Mouse (Mus musculus) WW6 (cell line): ENCODE results near the gene Abi3.

Source experiments
- DNase-seq: peaks from one replicate; pipeline ENCODE4 v3.0.0-alpha.2; 2013; ENCODE audit warnings: low read depth, low spot score

Gene Abi3

DNA sequence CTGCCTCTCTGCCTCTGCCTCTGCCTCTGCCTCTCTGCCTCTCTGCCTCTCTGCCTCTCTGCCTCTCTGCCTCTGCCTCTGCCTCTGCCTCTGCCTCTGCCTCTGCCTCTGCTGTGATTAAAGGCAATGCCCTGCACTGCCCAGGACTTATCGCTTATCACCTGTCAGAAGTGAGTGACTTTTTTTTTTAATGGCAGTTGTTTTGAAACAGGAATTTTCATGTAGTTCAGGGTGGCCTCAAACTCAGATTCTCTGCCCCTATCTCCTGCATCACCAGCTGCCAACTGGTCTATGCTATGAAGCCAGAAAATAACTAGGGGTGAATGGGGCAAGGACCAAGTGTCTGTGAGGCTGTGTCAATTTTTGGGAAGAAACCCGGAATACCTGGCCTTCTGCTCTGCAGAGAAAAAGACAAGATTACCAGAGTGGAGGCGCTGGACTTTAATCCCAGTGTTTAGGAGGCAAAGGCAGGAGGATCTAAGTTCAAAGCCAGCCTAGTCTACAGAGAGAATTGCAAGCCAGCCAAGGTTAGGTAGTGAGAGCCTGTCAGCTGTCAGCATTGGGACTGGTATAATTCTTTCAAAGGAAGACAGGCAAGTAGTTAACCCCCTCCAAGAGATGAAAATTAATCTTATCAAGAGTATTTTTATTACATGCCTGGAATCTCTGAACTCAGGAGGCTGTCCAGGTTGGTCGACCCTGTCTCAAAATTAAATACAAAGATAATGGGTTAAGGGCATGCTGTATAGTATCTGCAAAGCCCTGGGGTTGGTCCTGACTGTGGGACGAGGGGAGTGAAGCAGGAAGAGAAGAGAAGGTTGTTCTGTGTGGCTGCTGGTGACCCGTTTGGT, 15.7 kb downstream of the Abi3 start:
- no peak for DNase-seq

DNA sequence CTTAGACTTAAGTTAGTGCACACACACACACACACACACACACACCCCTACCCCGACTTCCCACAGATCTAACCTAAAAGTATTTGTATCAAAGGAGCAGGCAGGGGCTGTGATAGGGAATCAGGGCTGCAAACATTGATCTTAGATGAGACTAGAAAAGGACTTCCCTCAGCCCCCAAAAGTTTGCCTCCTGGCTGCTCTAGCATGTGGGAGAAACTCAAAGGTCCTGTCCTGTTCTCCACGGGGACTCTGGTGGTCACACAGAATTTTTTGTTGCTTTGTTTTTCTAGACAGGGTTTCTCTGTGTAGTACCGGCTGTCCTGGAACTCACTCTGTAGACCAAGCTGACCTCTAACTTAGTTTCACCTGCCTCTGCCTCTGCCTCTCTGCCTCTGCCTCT, 16.7 kb downstream of the Abi3 start:
- DNase-seq: no peak

DNA sequence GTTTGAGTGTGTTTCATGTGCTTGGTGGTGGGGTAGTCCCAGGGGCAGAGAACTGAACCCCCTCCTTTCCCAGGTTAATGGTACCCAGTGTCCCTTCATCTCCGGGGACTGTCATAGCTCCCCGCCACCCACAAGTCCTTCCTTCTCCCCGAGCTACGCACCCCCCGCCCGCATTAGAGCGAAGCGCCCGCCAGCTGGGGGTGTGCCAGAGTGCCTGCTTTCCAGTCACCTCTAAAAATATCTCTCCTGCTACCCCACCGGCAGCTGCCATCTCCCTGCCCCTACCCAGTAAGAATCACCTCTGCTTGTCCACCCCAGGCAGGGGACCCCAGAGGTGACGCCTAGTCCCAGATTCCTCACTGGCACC, 17.4 kb downstream of the Abi3 start:
- DNase-seq: no peak

DNA sequence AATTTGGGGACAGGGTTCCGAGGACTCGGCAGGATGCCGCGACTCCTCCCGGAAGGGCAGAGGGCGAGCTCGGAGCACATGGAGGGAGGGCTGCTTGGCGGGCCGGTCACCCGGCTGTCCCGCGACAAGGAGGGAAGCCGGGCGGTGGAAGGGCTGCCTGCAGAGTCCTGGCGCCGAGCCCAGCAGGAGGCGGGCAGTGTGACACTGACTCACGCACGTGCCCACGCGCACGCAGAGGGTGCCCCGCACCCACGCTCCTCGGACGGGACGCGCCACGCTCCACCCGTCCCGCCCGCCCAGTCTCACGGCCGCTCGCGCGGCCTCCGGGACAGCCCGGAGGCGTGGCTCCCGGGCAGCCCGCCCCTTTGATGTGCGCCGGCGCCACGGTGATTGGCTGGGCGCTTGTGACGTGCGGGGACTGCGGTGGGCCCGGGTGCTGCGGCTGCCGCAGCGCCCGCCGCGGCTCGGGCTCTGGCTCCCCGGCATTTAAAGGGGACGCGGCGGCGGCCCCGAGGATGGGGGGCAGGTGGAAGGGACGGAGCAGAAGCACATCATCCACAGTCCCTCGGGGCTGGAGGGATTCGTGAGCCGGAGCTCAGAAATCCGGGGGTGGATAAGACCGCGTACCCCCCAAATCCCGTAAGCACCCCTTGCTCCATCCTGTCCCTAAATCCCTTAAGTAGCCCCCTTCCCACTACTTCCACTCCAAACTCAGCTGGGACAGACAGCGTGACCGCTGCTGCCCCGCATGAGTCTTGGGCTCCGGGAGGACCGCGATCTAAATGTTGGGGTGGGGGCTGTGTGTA, 18.0 kb downstream of the Abi3 start, which contains the start of gene Phospho1:
Gene Phospho1 (plus strand): TSS at position 429 of the 806 bp plus-strand sequence.
- peak; percentile 76 for DNase-seq

DNA sequence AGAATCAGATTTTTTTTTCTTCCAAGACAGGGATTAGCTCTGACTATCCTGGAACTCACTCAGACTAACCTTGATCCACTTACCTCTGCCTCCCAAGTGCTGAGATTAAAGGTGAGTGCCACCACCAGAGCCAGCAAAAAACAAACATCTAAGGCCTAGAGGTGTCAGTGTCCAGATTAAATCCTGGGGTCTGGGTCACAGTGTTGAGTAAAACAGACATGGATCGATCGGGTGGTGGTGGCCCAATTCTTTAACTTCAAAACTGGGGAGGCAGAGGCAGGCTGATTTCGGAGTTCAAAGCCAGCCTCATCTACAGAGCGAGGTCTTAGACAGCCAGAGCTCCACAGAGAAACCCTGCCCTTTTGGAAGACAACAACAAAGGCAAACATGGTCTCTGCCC, 19.8 kb downstream of the Abi3 start:
- DNase-seq: no peak

DNA sequence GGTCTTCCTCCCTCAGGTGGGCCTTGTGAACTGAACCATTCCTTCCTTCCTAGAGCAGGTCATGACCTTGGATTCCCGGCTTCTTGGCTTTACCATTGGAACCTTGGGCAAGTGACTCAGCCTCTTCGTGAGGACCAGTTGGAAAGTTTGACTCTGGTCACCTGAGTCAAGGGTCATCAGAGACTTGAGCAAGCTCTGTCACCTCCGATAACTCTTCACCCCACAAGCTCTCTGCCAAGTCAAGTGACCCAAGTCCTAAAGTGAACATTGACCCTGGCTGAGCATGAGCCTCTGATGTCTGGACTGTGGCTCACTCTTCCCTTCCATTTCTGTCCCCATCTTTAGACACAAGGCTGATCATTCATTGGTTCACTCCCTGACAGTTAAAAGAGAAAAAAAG, 20.8 kb downstream of the Abi3 start:
- no peak for DNase-seq

DNA sequence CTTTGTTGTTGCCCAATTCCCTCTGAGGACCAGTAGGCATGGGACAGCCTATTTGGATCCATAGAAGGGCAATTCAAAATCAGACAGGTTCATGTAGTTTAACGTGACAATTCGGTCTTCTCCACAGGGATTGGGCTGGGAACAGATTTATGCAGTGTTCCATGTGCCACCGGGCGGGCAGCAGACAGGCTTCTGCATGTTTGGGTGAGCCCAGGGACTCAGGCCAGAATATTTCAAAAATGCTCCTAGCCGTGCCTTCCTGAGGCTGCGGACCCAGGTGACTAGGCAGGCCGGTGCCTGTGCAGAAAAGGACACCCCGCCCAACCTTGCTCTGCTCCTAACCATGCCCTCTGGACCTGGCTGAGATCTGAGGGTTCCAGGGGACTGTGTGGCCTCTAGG, 23.1 kb downstream of the Abi3 start:
- DNase-seq: no peak

DNA sequence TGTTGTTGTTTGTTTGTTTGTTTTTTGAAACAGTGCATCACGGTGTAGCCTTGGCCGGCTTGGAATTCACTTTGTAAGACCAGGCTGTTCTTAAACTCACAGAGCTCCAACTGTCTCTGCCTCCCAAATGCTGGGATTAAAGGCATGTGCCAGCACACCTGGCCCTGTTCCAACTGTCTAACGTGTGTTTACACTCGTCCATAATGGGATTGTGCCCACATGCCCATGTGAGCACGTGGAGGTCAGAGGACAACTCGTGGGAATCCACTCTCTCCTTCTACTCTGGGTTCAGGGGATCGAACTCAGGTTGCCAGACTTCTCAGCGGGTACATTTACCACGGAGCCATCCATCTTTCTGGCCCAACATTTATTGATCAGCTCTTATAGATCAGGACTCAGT, 26.9 kb downstream of the Abi3 start:
- DNase-seq: no peak

DNA sequence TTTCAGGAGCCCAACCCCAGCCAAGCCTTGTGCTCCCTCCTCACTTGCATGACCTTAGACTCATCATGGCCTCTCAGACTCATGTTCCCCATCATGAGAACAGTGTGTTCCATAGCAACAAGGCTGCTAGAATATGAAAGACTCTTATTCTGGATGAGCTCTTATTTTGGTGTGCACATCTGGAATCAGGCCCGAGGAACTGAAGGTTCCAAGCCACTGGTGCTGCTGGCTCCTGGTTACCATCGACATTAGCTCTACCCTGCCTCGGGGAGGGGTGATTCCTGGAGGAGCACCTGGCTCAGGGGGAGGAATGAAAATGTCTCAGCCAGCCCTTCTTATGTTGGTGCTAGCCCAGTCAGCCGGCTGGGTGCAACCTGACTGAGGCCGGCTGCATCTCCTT, 27.4 kb downstream of the Abi3 start:
- no peak for DNase-seq

DNA sequence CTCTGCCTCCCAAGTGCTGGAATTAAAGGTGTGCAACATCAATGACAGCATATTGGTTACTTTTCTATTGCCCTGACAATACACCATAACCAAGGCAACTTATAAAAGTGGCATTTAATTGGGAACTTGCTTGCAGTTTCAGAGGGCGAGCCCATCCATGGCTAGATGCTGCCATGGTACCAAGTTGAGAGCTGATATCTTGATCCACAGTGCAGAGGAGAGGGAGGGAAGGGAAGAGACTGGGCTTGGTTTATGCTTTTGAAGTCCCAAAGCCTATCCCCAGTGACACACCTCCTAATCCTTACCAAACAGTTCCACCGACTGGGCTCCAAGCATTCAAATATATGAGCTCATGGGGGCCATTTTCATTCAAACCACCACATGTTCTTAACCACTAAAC, 28.2 kb downstream of the Abi3 start:
- DNase-seq: no peak

DNA sequence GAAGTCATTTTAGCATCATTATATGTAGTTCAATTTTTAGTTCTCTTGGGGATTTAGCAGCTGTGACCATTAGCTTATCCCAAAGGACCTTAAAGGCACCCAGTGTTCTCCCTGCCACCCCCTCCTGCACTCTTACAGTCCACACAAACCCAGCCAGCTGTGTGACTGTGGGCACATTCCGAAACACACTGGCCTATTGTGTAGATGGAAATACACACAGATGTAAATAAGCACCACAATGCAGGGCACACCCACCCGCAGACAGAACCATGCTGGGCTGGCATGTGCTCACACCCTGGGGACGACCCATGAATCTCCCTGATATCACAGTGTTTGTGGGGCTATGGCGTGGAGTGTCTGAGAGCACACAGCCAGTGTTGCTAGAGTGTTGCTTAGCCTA, 30.1 kb downstream of the Abi3 start:
- no peak for DNase-seq

DNA sequence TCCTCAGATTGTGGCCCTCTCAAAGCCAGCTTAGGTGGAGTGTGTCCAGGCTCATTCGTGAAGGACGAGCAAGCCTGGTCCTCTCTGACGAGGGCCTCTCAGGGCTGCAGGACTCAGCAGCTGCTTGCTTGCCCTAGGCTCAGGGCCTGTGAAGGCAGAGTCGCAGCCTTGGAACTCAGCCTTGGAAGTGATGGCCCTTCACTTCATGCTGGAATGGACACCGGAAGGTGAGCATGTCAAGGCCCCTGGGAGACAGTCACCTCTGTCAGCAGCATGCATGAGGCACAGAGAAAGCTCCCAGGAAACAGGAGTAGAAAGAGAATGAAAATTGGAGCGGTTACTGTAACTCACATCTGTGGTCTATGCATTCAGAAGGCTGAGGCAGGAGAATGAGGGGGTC, 30.5 kb downstream of the Abi3 start:
- DNase-seq: no peak

DNA sequence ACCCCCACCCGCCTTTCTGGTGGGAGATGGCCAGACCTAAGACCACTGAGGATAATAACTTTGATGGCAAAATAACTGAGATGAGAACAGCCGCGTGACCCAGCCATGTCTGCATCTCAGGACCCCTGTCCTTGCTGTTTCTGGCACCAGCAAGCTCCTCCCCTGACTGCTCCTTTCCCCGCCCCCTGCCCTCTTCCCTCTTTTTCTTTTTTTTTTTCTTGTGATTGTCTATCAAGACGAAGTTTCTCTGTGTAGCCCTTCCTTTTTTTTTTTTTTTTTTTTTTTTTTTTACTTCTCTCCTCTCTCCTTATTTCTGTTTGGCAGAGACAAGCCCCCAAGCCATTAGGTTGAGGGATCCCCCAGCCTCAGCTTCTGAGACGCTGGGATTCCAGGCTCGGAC, 31.4 kb downstream of the Abi3 start:
- no peak for DNase-seq

DNA sequence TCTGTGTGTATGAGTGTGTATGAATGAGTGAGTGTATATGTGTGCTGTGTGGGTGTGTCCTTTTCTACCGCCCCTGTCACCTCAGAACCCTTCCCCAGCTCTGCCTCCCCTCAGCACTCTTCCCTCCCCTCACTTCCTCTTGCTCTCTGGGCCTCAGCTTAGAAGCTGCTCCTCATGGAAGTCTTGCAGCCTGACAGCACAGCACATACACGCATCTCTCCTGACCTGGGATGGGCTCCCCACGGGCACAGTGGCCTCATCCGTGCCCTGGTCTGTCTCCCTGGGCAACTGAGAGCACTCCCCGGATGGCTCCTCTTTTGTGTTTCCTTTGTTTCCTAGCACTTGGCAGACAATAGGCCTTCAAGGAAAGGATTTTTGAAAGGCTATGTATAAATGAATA, 32.7 kb downstream of the Abi3 start:
- no peak for DNase-seq

DNA sequence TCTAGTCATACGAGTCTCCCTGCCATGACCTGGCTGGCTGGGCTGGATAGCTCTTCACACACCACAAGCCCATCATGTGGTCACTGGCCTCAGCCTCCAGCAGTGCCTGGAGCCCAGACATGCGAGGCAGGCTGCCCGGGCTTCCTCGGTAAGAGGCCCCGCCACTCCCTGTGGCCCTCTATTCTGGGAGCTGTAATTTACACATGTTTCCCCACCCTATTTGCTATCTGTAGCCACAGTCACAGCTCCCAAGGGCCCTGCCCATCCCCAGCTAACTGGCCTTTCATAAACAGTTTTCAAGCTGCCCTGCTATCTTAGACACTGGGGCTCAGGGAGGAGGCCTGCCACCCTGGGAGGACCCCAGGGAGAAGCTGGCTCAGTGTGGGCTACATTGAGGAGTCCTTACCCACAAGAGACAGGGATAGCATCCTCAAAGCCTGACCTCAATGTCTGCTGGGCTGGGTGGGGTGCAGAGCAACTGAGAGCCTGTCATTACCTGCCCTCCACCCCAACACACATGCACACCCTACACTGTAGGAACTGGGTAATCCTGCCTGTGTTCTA, 33.7 kb downstream of the Abi3 start:
- DNase-seq: no peak

DNA sequence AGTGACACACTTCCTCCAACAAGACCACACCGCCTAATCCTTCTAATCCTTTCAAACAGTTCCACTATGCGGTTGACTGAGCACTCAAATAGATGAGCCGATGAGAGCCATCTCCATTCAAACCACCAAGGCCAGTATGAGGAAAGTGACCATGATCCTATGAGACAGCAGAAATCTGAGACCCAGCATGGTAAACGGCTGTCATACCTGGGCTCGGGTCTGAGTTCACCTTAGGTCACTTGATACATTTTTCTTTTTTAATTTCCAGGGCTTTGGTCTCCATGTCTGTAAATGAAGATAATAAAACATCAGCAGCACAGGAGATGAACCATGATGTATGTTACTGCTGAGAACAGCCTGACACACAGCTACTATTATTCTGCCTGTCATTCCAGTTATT, 34.4 kb downstream of the Abi3 start:
- no peak for DNase-seq

DNA sequence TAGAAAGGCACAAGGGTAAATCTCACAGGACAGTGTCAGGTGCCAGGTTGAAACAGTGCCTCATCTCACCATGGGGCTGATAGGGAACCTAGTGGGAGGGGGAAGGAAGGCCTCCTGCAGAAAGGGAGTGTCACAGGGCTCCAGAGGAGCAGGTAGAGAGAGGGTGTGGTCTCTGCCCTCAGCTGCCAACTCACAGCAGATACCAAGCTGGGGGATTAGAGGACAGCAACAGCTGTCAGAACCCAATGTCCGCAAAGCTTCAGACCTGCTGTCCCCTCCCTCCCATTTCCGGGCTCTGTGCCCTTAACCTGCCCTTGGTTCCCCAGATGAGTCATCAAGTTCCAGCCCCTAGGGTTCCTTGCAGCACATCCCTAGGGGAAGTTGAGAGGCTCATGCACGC, 36.7 kb downstream of the Abi3 start:
- DNase-seq: no peak

DNA sequence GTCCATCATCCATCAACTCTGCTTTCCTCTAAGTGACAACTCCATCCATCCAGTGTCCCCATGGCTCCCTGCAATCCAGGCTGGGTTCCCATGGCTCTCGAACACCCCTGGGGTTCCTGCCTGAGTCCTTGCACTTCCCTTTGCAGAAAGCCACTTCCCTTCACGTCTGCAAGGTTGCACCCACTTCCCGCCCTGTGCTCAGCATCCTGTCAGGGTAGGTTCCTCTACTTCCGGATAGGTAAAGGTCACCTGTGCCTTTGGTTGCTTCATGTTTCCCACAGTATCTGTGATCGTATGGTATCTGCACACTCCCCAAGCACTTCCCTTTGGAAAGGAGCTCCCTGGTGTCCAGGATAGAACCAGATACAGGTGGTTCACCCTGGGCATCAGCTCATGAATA, 37.3 kb downstream of the Abi3 start:
- DNase-seq: no peak

DNA sequence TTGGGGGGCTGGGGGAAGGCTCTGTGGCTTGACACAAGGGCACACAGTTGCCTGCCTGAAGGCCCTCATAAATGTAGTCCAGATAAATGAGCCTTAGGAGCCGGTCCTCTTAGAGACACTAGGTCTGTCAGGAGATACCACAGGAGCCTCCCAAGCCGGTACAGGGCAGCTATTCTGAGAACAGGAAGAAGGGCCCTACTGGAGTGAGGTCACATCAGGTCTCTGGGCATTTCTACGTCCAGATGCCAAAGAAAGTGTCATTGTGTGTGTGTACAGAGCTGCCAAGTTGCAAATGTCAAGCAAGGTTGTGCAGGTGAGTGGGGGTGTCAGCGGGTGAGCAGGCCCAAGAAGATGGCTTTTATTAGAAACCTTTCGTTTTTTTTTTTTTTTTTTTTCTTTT, 46.7 kb downstream of the Abi3 start:
- DNase-seq: no peak

DNA sequence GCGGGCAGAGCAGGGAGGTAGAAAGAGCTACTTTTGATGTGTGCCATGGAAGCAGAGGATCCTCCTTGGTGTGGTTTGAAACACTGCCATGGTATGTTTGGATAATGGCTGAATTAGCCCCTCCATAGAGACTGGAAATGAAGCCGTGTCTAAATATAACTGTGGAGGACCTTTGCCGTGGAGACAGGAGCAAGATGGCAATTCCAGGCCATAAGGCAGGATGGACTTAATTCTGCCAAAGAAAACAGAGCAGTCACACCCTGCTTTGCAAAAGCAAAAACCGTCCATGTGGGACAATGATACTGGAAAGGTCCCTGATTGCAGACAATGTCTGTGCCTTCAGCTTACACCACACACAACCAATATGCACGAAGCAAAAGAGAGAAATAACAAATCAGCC, 48.1 kb downstream of the Abi3 start:
- DNase-seq: no peak

DNA sequence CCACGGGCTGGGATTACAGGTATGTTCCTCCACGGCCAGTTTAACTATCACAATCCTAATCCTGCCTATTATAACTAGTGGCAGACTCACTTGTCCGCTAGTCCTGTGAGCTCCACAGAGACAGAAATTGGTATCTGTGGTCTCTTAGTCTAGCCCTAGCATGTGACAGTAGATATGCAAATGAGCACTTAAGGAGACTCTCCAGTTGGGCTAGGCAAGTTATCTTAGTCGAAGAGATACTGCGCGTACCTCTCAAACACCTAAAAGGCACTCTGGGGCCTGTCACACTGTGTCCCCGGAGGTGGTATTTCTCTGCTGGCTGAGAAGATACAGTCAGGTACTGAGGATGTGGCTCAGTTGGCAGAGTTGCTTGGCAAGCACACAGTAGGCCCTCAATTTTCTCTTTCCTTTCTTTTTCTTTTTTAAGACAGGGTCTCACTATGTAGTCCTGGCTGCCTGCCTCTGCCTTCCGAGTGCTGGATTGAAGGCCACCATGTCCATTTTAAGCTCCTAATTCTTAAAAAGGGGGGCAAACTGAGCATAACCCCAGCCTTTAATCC, 49.2 kb downstream of the Abi3 start:
- no peak for DNase-seq

DNA sequence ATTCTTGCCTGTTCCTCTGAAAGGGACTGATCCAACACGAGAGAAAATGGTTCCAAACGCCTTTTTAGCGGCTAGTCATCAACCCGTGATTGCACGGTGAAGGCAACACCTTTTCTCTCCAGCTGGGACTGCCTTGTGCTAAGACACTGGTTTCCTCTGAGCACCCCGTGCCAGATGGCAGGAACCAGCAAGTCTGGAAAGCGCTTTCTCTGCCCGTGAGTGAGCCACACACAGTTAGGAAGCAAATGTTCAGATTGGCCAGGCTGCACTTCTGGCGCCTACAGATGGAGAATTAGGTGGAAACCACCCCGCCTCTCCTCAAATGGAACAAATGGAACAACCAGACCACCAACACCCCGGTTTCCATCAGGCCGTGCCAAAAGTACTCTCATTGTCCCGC, 50.5 kb downstream of the Abi3 start:
- no peak for DNase-seq
